Mouse (Mus musculus): ENCODE results near the gene Ccdc124. TPM values are rescaled to one million over a fixed set of nuclear protein-coding genes. Genes with fewer than 3 reads are reported as not detected.

Ccdc124 gene
- polyA plus RNA-seq, 1 experiment from 2014 or later: 173 TPM

GRCm38 (mm10) chr8:70893656-70894384, 20.1 kb upstream of the Ccdc124 start:
- Histone ChIP-seq H3K9ac (no peak overlapping the region), H3K36me3 (replicated peaks) (peaks cover 19% of the 10 kb centered on the region), H3K4me3 (no peak overlapping the region), H3K27ac (no peak overlapping the region), H3K4me2 (no peak overlapping the region), H3K4me1 (peaks cover 30% of the 10 kb centered on the region), H3K27me3 (replicated peaks) (peaks cover 52% of the 10 kb centered on the region), H3K9me3 (no peaks in the 10 kb centered on the region)
- no peak for ATAC-seq (replicated peaks)
- WGBS: 29% methylated on average over 12 of the region's 12 CpGs

- Histone ChIP-seq H3K36me3 (replicated peaks) (peaks cover 19% of the 10 kb centered on the region), H3K4me2 (peak overlapping the region; percentile 36; the same call in 1 of the 2 replicates), H3K9ac (peak overlapping the region; percentile 26; the same call in 1 of the 2 replicates), H3K27me3 (replicated peaks) (peaks cover 52% of the 10 kb centered on the region), H3K9me3 (no peaks in the 10 kb centered on the region), H3K4me1 (peaks cover 24% of the 10 kb centered on the region), H3K27ac (no peak overlapping the region), H3K4me3 (peak overlapping the region; percentile 22)
- no peak for ATAC-seq (replicated peaks)
- 31% methylated on average over 20 of the region's 20 CpGs for WGBS
These were observed 19.3 kb upstream of the Ccdc124 start for GRCm38 (mm10) chr8:70892896-70893655.

- peak within 1 kb of the TSS; percentile 26 for H3K9ac ChIP-seq
- H3K36me3 ChIP-seq (replicated peaks): peaks cover 19% of the 10 kb centered on the region
- peak within 1 kb of the TSS; percentile 36 for H3K4me2 ChIP-seq
- peaks cover 21% of the 10 kb centered on the region for H3K4me1 ChIP-seq
- 4% methylated on average over 80 of the region's 80 CpGs for WGBS
- peaks cover 54% of the 10 kb centered on the region for H3K27me3 ChIP-seq (replicated peaks)
- peak within 1 kb of the TSS; percentile 22 for H3K4me3 ChIP-seq
- ATAC-seq (replicated peaks): no peak
- H3K27ac ChIP-seq: no peak within 1 kb of the TSS
- H3K9me3 ChIP-seq: no peaks in the 10 kb centered on the region
These were observed 18.5 kb upstream of the Ccdc124 start, which contains the start of gene Slc5a5 for GRCm38 (mm10) chr8:70892022-70892895. Slc5a5 (minus strand) TSS chr8:70892757.

- H3K27ac ChIP-seq: no peak overlapping the region
- peaks cover 54% of the 10 kb centered on the region for H3K27me3 ChIP-seq (replicated peaks)
- no peaks in the 10 kb centered on the region for H3K9me3 ChIP-seq
- H3K4me3 ChIP-seq: no peak overlapping the region
- 14% methylated on average over 21 of the region's 21 CpGs for WGBS
- ATAC-seq (replicated peaks): no peak
- peaks cover 19% of the 10 kb centered on the region for H3K4me1 ChIP-seq
- no peak overlapping the region for H3K9ac ChIP-seq
- H3K4me2 ChIP-seq: no peak overlapping the region
- H3K36me3 ChIP-seq (replicated peaks): peaks cover 19% of the 10 kb centered on the region
These were observed 17.6 kb upstream of the Ccdc124 start for GRCm38 (mm10) chr8:70891356-70891755.

- H3K9ac ChIP-seq: no peak overlapping the region
- H3K9me3 ChIP-seq: no peaks in the 10 kb centered on the region
- no peak overlapping the region for H3K4me3 ChIP-seq
- 89% methylated on average over 5 of the region's 5 CpGs for WGBS
- no peak for ATAC-seq (replicated peaks)
- peaks cover 19% of the 10 kb centered on the region for H3K36me3 ChIP-seq (replicated peaks)
- peaks cover 12% of the 10 kb centered on the region for H3K4me1 ChIP-seq
- H3K4me2 ChIP-seq: no peak overlapping the region
- peaks cover 54% of the 10 kb centered on the region for H3K27me3 ChIP-seq (replicated peaks)
- H3K27ac ChIP-seq: no peak overlapping the region
These were observed 16.9 kb upstream of the Ccdc124 start for GRCm38 (mm10) chr8:70890656-70891055.

- ATAC-seq (replicated peaks): no peak
- H3K9ac ChIP-seq: no peak overlapping the region
- no peaks in the 10 kb centered on the region for H3K9me3 ChIP-seq
- H3K4me3 ChIP-seq: no peak overlapping the region
- 3% methylated on average over 18 of the region's 18 CpGs for WGBS
- H3K27ac ChIP-seq: no peak overlapping the region
- H3K4me1 ChIP-seq: peaks cover 7% of the 10 kb centered on the region
- H3K36me3 ChIP-seq (replicated peaks): no peaks in the 10 kb centered on the region
- peak overlapping the region; percentile 23; the same call in 1 of the 2 replicates for H3K4me2 ChIP-seq
- peaks cover 30% of the 10 kb centered on the region for H3K27me3 ChIP-seq (replicated peaks)
These were observed 13.9 kb upstream of the Ccdc124 start for GRCm38 (mm10) chr8:70887669-70888068.

- no peaks in the 10 kb centered on the region for H3K9me3 ChIP-seq
- no peak overlapping the region for H3K4me3 ChIP-seq
- no peaks in the 10 kb centered on the region for H3K36me3 ChIP-seq (replicated peaks)
- no peak overlapping the region for H3K27ac ChIP-seq
- WGBS: 19% methylated on average over 12 of the region's 12 CpGs
- ATAC-seq (replicated peaks): no peak
- no peaks in the 10 kb centered on the region for H3K4me1 ChIP-seq
- no peak overlapping the region for H3K9ac ChIP-seq
- H3K4me2 ChIP-seq: no peak overlapping the region
- H3K27me3 ChIP-seq (replicated peaks): peaks cover 9% of the 10 kb centered on the region
These were observed 11.9 kb upstream of the Ccdc124 start for GRCm38 (mm10) chr8:70885612-70886011.

GRCm38 (mm10) chr8:70884683-70885082, 10.9 kb upstream of the Ccdc124 start:
- Histone ChIP-seq H3K9me3 (no peaks in the 10 kb centered on the region), H3K27ac (no peak overlapping the region), H3K36me3 (replicated peaks) (no peaks in the 10 kb centered on the region), H3K4me3 (no peak overlapping the region), H3K27me3 (replicated peaks) (0 out of 2 replicates have a peak, but pooled peaks cover 6% of the 10 kb centered on the region), H3K4me2 (no peak overlapping the region), H3K4me1 (peaks cover 1% of the 10 kb centered on the region; the same call in 1 of the 2 replicates), H3K9ac (no peak overlapping the region)
- 86% methylated on average over 10 of the region's 10 CpGs for WGBS
- no peak for ATAC-seq (replicated peaks)

GRCm38 (mm10) chr8:70884186-70884585, 10.5 kb upstream of the Ccdc124 start:
- Histone ChIP-seq H3K4me1 (peaks cover 3% of the 10 kb centered on the region; the same call in 1 of the 2 replicates), H3K4me2 (no peak overlapping the region), H3K36me3 (replicated peaks) (no peaks in the 10 kb centered on the region), H3K9me3 (no peaks in the 10 kb centered on the region), H3K9ac (no peak overlapping the region), H3K4me3 (no peak overlapping the region), H3K27me3 (replicated peaks) (0 out of 2 replicates have a peak, but pooled peaks cover 6% of the 10 kb centered on the region), H3K27ac (no peak overlapping the region)
- 80% methylated on average over 4 of the region's 4 CpGs for WGBS
- ATAC-seq (replicated peaks): no peak

GRCm38 (mm10) chr8:70880546-70880945, 6.8 kb upstream of the Ccdc124 start:
- ATAC-seq (replicated peaks): no peak
- Histone ChIP-seq H3K27me3 (replicated peaks) (0 out of 2 replicates have a peak, but pooled peaks cover 3% of the 10 kb centered on the region), H3K36me3 (replicated peaks) (no peaks in the 10 kb centered on the region), H3K27ac (no peak overlapping the region), H3K4me3 (no peak overlapping the region), H3K9me3 (no peaks in the 10 kb centered on the region), H3K4me1 (peaks cover 3% of the 10 kb centered on the region; the same call in 1 of the 2 replicates), H3K9ac (no peak overlapping the region), H3K4me2 (no peak overlapping the region)
- WGBS: 32% methylated on average over 11 of the region's 11 CpGs

GRCm38 (mm10) chr8:70880126-70880525, 6.4 kb upstream of the Ccdc124 start:
- H3K9me3 ChIP-seq: no peaks in the 10 kb centered on the region
- H3K4me2 ChIP-seq: no peak overlapping the region
- no peak overlapping the region for H3K4me3 ChIP-seq
- peaks cover 3% of the 10 kb centered on the region; the same call in 1 of the 2 replicates for H3K4me1 ChIP-seq
- WGBS: 11% methylated on average over 4 of the region's 4 CpGs
- ATAC-seq (replicated peaks): no peak
- 0 out of 2 replicates have a peak, but pooled peaks cover 3% of the 10 kb centered on the region for H3K27me3 ChIP-seq (replicated peaks)
- no peak overlapping the region for H3K9ac ChIP-seq
- H3K36me3 ChIP-seq (replicated peaks): no peaks in the 10 kb centered on the region
- H3K27ac ChIP-seq: no peak overlapping the region
